Mouse (Mus musculus): ENCODE results near the gene Zscan20. TPM values are rescaled to one million over a fixed set of nuclear protein-coding genes. Genes with fewer than 3 reads are reported as not detected.
A peak's percentile ranks its signal among the peaks of the same experiment; 100 is the strongest.
"Not testable (repeated sequence)": the region's sequence is repeated elsewhere in the genome, so short reads cannot be mapped to it uniquely, and the experiment has no call there.

Zscan20 gene
- polyA plus RNA-seq, 1 experiment, result 0.44 TPM

DNA sequence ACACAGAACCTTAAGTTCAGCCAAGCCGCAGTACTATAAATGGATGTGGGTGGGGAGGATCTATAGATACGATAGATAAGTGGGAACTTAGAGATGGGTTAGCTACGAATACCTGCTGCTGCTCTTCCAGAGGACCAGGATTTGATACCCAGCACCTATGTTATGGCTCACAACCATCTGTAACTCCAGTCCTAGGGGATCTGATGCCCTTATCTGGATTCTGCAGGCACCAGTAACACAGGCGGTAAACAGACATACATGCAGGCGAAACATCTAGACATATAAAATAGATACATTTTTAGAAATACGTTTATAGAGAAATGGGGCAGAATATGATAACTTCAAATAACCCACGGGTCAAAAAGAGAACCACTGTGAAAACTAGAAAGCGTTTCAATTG, 11.2 kb upstream of the Zscan20 start:
- H3K4me1 ChIP-seq (ENCODE audit: control insufficient read depth, insufficient read depth, insufficient read length, low read length), result no peaks in the 10 kb centered on the region
- no peak overlapping the region for H3K4me3 ChIP-seq (ENCODE audit: insufficient read depth, low read depth, low read length)
- no peak overlapping the region for H3K27ac ChIP-seq (replicated peaks; ENCODE audit: low read depth, low read length)

- Histone ChIP-seq H3K27ac (replicated peaks; ENCODE audit: low read depth, low read length) (no peak overlapping the region), H3K4me1 (ENCODE audit: control insufficient read depth, insufficient read depth, insufficient read length, low read length) (no peaks in the 10 kb centered on the region)
Observed at GRCm38 (mm10) chr4:128620572-128620971, 10.7 kb upstream of the Zscan20 start.

GRCm38 (mm10) chr4:128618963-128619362, 9.1 kb upstream of the Zscan20 start:
- Histone ChIP-seq H3K4me3 (ENCODE audit: insufficient read depth, low read depth, low read length) (no peak overlapping the region), H3K4me1 (ENCODE audit: control insufficient read depth, insufficient read depth, insufficient read length, low read length) (no peaks in the 10 kb centered on the region), H3K27ac (replicated peaks; ENCODE audit: low read depth, low read length) (no peak overlapping the region)

More at GRCm38 (mm10) chr4:128620572-128620971, 10.7 kb upstream of the Zscan20 start:
- no peak overlapping the region for H3K4me3 ChIP-seq (ENCODE audit: insufficient read depth, low read depth, low read length)

- H3K27ac ChIP-seq (replicated peaks; ENCODE audit: low read depth, low read length), result no peak within 1 kb of the TSS
- H3K4me1 ChIP-seq (ENCODE audit: control insufficient read depth, insufficient read depth, insufficient read length, low read length), result no peaks in the 10 kb centered on the region
- H3K4me3 ChIP-seq (ENCODE audit: insufficient read depth, low read depth, low read length), result no peak within 1 kb of the TSS
Observed at GRCm38 (mm10) chr4:128618246-128618911, 8.5 kb upstream of the Zscan20 start, which contains the start of gene Tlr12. Gene Tlr12, minus strand, starts transcription at chr4:128618619.

- Histone ChIP-seq H3K4me1 (ENCODE audit: control insufficient read depth, insufficient read depth, insufficient read length, low read length) (no peaks in the 10 kb centered on the region), H3K4me3 (ENCODE audit: insufficient read depth, low read depth, low read length) (no peak overlapping the region), H3K27ac (replicated peaks; ENCODE audit: low read depth, low read length) (no peak overlapping the region)
Observed at GRCm38 (mm10) chr4:128617363-128618120, 7.6 kb upstream of the Zscan20 start.

GRCm38 (mm10) chr4:128615761-128616160, 5.9 kb upstream of the Zscan20 start:
- no peaks in the 10 kb centered on the region for H3K4me1 ChIP-seq (ENCODE audit: control insufficient read depth, insufficient read depth, insufficient read length, low read length)
- H3K27ac ChIP-seq (replicated peaks; ENCODE audit: low read depth, low read length), result no peak overlapping the region
- no peak overlapping the region for H3K4me3 ChIP-seq (ENCODE audit: insufficient read depth, low read depth, low read length)

- Histone ChIP-seq H3K4me1 (ENCODE audit: control insufficient read depth, insufficient read depth, insufficient read length, low read length) (no peaks in the 10 kb centered on the region), H3K4me3 (ENCODE audit: insufficient read depth, low read depth, low read length) (no peak overlapping the region), H3K27ac (replicated peaks; ENCODE audit: low read depth, low read length) (no peak overlapping the region)
Observed at GRCm38 (mm10) chr4:128613326-128613725, 3.4 kb upstream of the Zscan20 start.

DNA sequence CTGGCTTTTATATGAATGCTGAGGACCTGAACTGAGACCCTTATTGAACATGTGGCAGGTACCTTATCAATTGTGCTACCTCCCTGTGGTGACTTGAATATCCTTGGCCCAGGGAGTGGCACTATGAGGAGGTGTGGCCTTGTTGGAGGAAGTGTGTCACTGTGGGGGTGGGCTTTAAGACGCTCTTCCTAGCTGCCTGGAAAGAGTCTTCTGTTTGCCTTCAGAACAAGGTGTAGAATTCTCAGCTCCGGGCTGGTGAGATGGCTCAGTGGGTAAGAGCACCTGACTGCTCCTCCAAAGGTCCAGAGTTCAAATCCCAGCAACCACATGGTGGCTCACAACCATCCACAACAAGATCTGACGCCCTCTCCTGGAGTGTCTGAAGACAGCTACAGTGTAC, 1.8 kb upstream of the Zscan20 start:
- H3K4me3 ChIP-seq (ENCODE audit: insufficient read depth, low read depth, low read length); H3K4me1 ChIP-seq (ENCODE audit: control insufficient read depth, insufficient read depth, insufficient read length, low read length); H3K27ac ChIP-seq (replicated peaks; ENCODE audit: low read depth, low read length): not testable (repeated sequence)

GRCm38 (mm10) chr4:128610706-128611105, 808 bp upstream of the Zscan20 start:
- no peak overlapping the region for H3K27ac ChIP-seq (replicated peaks; ENCODE audit: low read depth, low read length)
- no peak overlapping the region; the same call in 1 of the 2 replicates for H3K4me3 ChIP-seq (ENCODE audit: insufficient read depth, low read depth, low read length)

DNA sequence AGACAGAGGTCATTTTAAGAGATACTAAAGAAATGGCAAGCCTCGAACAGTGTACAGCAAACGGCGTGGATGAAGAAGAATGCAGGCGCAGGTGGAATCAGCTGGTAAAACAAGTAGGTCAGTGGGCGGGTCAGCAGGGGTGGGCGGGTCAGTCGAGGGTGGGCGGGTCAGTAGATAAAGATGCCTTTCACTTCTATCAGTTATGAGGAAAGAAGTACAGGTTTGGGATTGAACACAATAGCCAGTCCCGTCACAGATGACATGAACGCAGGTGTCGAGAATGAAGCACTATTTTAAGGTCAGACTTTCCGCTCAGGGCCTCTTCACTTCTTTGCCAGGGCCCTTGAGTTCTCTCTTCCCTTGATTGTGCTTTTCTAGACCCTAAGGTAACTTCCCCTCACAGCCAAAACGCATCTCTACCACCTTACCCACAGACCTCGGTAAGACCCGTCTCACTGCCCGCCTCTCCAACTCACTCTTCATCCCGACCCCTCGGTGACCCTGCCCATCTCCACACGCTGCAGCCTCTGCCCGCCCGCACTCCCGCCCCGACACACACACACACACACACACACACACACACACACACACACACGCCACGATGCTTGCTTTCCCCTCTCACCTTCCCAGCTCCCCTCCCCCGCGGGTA, 498 bp downstream of the Zscan20 start:
- Histone ChIP-seq H3K4me3 (ENCODE audit: insufficient read depth, low read depth, low read length) (peak overlapping the region; percentile 67), H3K4me1 (ENCODE audit: control insufficient read depth, insufficient read depth, insufficient read length, low read length) (no peaks in the 10 kb centered on the region), H3K27ac (replicated peaks; ENCODE audit: low read depth, low read length) (no peak overlapping the region)

More at GRCm38 (mm10) chr4:128610706-128611105, 808 bp upstream of the Zscan20 start:
- H3K4me1 ChIP-seq (ENCODE audit: control insufficient read depth, insufficient read depth, insufficient read length, low read length), result no peaks in the 10 kb centered on the region

DNA sequence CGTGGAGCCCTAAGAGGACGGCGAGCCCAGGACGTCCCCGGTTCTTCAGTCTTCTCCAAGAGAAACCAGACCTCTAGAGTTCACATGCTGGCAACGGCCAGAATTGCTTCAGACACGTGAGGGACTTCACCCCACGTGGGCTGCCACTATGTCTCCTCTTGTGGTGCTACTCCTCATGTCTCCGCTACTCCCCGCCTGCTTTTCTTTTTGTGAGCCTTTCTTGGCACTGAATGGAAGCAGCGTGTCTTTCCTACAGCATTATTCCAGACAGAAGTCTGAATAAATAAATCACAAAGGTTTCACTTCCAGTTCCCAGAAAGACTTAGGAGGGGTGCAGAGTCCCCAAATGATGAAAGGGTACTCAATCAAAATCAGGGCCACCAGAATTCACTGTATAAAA, 2.2 kb downstream of the Zscan20 start:
- Histone ChIP-seq H3K4me1 (ENCODE audit: control insufficient read depth, insufficient read depth, insufficient read length, low read length) (no peaks in the 10 kb centered on the region), H3K4me3 (ENCODE audit: insufficient read depth, low read depth, low read length) (no peak overlapping the region), H3K27ac (replicated peaks; ENCODE audit: low read depth, low read length) (no peak overlapping the region)

- no peak overlapping the region for H3K4me3 ChIP-seq (ENCODE audit: insufficient read depth, low read depth, low read length)
- H3K4me1 ChIP-seq (ENCODE audit: control insufficient read depth, insufficient read depth, insufficient read length, low read length), result no peaks in the 10 kb centered on the region
- no peak overlapping the region for H3K27ac ChIP-seq (replicated peaks; ENCODE audit: low read depth, low read length)
Observed at GRCm38 (mm10) chr4:128606586-128606985, 3.3 kb downstream of the Zscan20 start.

DNA sequence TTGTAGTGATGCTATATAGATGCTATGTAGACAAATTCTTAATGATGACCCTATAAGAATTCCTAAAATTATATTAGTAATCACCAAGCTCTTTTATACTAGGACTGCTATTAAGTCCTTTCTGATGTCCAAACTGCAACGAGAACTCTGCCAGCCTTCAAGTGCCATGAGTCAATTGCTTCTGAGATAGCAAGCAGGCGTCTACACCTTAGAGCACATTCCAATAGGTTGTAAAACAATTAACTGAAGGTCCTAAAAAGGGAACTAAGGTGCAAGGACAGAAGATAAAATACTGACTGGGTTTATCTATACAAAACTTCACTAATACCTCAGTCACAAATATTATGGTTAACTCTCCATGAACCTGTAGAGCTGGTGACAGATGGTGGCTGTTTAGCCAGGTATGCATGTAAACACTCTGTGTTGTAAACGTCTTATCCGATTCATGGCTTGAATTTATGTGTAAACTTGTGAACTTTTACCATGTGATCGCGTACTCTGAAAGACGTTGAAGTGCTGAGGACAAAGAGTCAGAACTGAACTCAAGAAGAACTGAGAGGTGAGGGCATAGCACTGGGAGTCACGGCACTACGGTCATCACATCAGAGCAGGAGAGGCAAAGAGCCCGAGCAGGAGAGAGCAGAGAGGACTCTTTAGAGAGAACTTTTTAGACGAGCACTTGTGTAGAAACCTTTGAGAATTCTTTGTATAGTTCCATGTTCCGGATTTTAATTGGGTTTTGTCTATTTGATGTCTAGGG, 11.9 kb downstream of the Zscan20 start:
- no peaks in the 10 kb centered on the region for H3K4me1 ChIP-seq (ENCODE audit: control insufficient read depth, insufficient read depth, insufficient read length, low read length)
- H3K27ac ChIP-seq (replicated peaks; ENCODE audit: low read depth, low read length), result no peak overlapping the region

DNA sequence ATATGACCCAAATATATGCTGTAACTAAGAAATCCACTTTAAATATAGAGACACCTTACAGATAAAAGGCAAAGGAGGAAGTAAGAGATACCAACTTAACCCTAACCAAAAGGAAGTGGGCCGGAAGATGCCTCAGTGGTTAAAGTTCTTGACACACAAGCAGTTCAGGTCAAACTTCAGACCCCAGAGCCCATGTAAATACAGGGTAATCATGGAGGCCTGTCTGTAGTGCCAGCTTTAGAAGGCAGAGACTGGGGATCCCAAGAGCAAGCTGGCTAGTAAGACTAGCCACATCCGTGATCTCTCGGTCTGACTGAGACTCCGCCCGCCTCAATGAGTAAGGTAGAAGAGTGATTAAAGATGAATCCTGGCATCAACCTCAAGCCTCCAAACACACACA, 15.8 kb downstream of the Zscan20 start:
- no peak overlapping the region for H3K4me3 ChIP-seq (ENCODE audit: insufficient read depth, low read depth, low read length)
- no peaks in the 10 kb centered on the region for H3K4me1 ChIP-seq (ENCODE audit: control insufficient read depth, insufficient read depth, insufficient read length, low read length)
- H3K27ac ChIP-seq (replicated peaks; ENCODE audit: low read depth, low read length), result no peak overlapping the region

More for the DNA sequence above, 11.9 kb downstream of the Zscan20 start:
- H3K4me3 ChIP-seq (ENCODE audit: insufficient read depth, low read depth, low read length), result no peak overlapping the region

DNA sequence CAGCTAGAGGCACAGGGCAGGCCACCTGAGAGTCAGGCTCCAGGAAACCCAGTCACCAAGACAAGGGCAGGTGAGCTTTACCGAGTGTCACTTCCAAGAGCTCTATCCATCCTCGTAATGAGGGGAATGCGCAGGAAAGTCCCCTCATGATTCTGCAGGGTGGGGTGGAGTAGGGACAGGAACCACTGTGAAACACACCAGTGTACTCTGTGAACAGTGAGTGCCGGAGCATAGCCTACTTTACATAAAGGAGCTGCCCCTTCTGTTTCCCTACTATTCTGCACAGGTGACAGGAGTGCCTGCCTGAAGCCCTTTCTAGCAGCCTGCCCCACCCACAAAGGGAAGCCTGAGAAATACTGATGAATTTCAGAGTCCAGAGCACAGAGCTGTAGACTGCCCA, 16.6 kb downstream of the Zscan20 start:
- no peak overlapping the region for H3K4me3 ChIP-seq (ENCODE audit: insufficient read depth, low read depth, low read length)
- no peak overlapping the region for H3K27ac ChIP-seq (replicated peaks; ENCODE audit: low read depth, low read length)
- no peaks in the 10 kb centered on the region for H3K4me1 ChIP-seq (ENCODE audit: control insufficient read depth, insufficient read depth, insufficient read length, low read length)

All from brown adipose tissue, adult 24 weeks (tissue).